Mouse (Mus musculus) spleen, embryonic (tissue): ENCODE results near the gene Hnrnpll.

Experiments
- CTCF ChIA-PET: fragments of 350-600 bp; sonication (Branson Sonifier 250); formaldehyde crosslinking; loops from one replicate; lab custom pipeline; 2022; lab: Charles Lee

Gene Hnrnpll

GRCm38 (mm10) chr17:80003851-80004250 is 58.3 kb downstream of the Hnrnpll start:
- CTCF ChIA-PET = interaction anchor here (0.5 to 0.7 kb wide), 3 partner anchors 14 to 664 kb away, joined by 3 to 4 read pairs (median 3); no protein-coding TSS in a partner anchor

GRCm38 (mm10) chr17:80002385-80002852 is 59.7 kb downstream of the Hnrnpll start:
- CTCF ChIA-PET = no interaction called here

GRCm38 (mm10) chr17:79999631-80000030 is 62.5 kb downstream of the Hnrnpll start:
- CTCF ChIA-PET = no interaction called here

GRCm38 (mm10) chr17:79998986-79999385 is 63.1 kb downstream of the Hnrnpll start:
- CTCF ChIA-PET = no interaction called here

- CTCF ChIA-PET = no interaction called here
Observed at GRCm38 (mm10) chr17:79995091-79995691, 66.9 kb downstream of the Hnrnpll start.

GRCm38 (mm10) chr17:79992114-79992513 is 70.0 kb downstream of the Hnrnpll start:
- CTCF ChIA-PET = interaction anchor here (0.7 kb wide), 1 partner anchor 297 kb away, joined by 4 read pairs; no protein-coding TSS in a partner anchor

- CTCF ChIA-PET = no interaction called here
Observed at GRCm38 (mm10) chr17:79991166-79991958, 70.8 kb downstream of the Hnrnpll start.

- CTCF ChIA-PET = no interaction called here
Observed at GRCm38 (mm10) chr17:79990161-79990560, 72.0 kb downstream of the Hnrnpll start.

- CTCF ChIA-PET = no interaction called here
Observed at GRCm38 (mm10) chr17:79984450-79984849, 77.7 kb downstream of the Hnrnpll start.

GRCm38 (mm10) chr17:79982955-79983529 is 79.1 kb downstream of the Hnrnpll start:
- CTCF ChIA-PET = no interaction called here

GRCm38 (mm10) chr17:79982548-79982947 is 79.6 kb downstream of the Hnrnpll start:
- CTCF ChIA-PET = no interaction called here

GRCm38 (mm10) chr17:79981758-79982481 is 80.2 kb downstream of the Hnrnpll start:
- CTCF ChIA-PET = interaction anchor here (0.6 kb wide), 1 partner anchor 624 kb away, joined by 4 read pairs; no protein-coding TSS in a partner anchor

- CTCF ChIA-PET = interaction anchor here (0.6 kb wide), 1 partner anchor 623 kb away, joined by 4 read pairs; no protein-coding TSS in a partner anchor
Observed at GRCm38 (mm10) chr17:79981348-79981747, 80.8 kb downstream of the Hnrnpll start.

GRCm38 (mm10) chr17:79980421-79981120 is 81.6 kb downstream of the Hnrnpll start:
- CTCF ChIA-PET = no interaction called here
